Mouse (Mus musculus) hindbrain, embryonic 15.5 days (tissue): ENCODE measurements around the gene Pcx. TPM values are rescaled to one million over a fixed set of nuclear protein-coding genes. Genes with fewer than 3 reads are reported as not detected.

ENCODE experiments used
- ATAC-seq: fragments of 200-750 bp; cut with Nextera tagmentation; 2 replicates; pipeline ENCODE4 v1.8.0; 2017; ENCODE audit warnings: low read depth, moderate number of reproducible peaks, moderate TSS enrichment; ENCODE audit not compliant: low FRiP score
- H3K27ac ChIP-seq: fragments of 300-500 bp; sonication (generic); replicated peaks from 2 replicates; pipeline ENCODE4 v1.5.1; 2015; ENCODE audit warnings: mild to moderate bottlenecking, inconsistent platforms
- H3K27me3 ChIP-seq: fragments of 300-500 bp; sonication (generic); 2 replicates; pipeline ENCODE4 v1.6.1; 2015; ENCODE audit warnings: control low read depth, inconsistent platforms
- H3K36me3 ChIP-seq: fragments of 300-500 bp; sonication (generic); 2 replicates; pipeline ENCODE4 v1.6.1; 2015; ENCODE audit warnings: control low read depth, inconsistent platforms
- H3K4me1 ChIP-seq: fragments of 300-500 bp; sonication (generic); replicated peaks from 2 replicates; pipeline ENCODE4 v1.6.1; 2015; ENCODE audit warnings: control low read depth, inconsistent platforms
- H3K4me2 ChIP-seq: fragments of 300-500 bp; sonication (generic); 2 replicates; pipeline ENCODE4 v1.6.1; 2015; ENCODE audit warnings: moderate library complexity, mild to moderate bottlenecking, inconsistent platforms
- H3K4me3 ChIP-seq: fragments of 300-500 bp; sonication (generic); 2 replicates; pipeline ENCODE4 v1.5.1; 2015; ENCODE audit warnings: mild to moderate bottlenecking, inconsistent platforms
- H3K9ac ChIP-seq: fragments of 300-500 bp; sonication (generic); 2 replicates; pipeline ENCODE4 v1.6.1; 2015; ENCODE audit warnings: inconsistent platforms
- H3K9me3 ChIP-seq: fragments of 300-500 bp; sonication (generic); 2 replicates; pipeline ENCODE4 v1.6.1; 2016; ENCODE audit warnings: control low read depth, inconsistent platforms
- WGBS: fragments of 180-500 bp; shearing (Covaris S2); methylation state at CpG from one replicate; pipeline ENCODE4 v1.1.7; 2015; 5-methylcytosine and 5-hydroxymethylcytosine counted together
- polyA plus RNA-seq: library from polyadenylated mRNA; unstranded; fragments of >200 nt; fragmentation: Nextera tagmentation; extraction: Ambion mirVana; gene quantifications from 2 replicates; pipeline ENCODE4 v1.2.1, GENCODE M21; 2015

Gene Pcx
- polyA plus RNA-seq, 1 experiment from 2014 or later, result 43.8 TPM

GRCm38 (mm10) chr19:4559011-4559410 lies 48.7 kb downstream of the Pcx start:
- Histone ChIP-seq H3K4me1 (peaks cover 16% of the 10 kb centered on the region), H3K27me3 (no peaks in the 10 kb centered on the region), H3K27ac (peak overlapping the region; percentile 77), H3K9me3 (no peaks in the 10 kb centered on the region), H3K4me3 (no peak overlapping the region), H3K9ac (no peak overlapping the region), H3K36me3 (no peaks in the 10 kb centered on the region), H3K4me2 (no peak overlapping the region)
- ATAC-seq, result no peak
- WGBS, result 64% methylated on average over 3 of the region's 3 CpGs

- Histone ChIP-seq H3K4me2 (no peak overlapping the region), H3K9me3 (no peaks in the 10 kb centered on the region), H3K27ac (peak overlapping the region; percentile 77), H3K36me3 (no peaks in the 10 kb centered on the region), H3K4me1 (peaks cover 16% of the 10 kb centered on the region), H3K27me3 (no peaks in the 10 kb centered on the region), H3K4me3 (no peak overlapping the region), H3K9ac (no peak overlapping the region)
- ATAC-seq, result peak; percentile 74; the same call in 1 of the 2 replicates
- 45% methylated on average over 2 of the region's 2 CpGs for WGBS
Observed at GRCm38 (mm10) chr19:4559588-4559987, 49.3 kb downstream of the Pcx start.

GRCm38 (mm10) chr19:4560205-4560604 lies 49.9 kb downstream of the Pcx start:
- WGBS, result 75% methylated on average over 5 of the region's 5 CpGs

GRCm38 (mm10) chr19:4565678-4566077 lies 55.4 kb downstream of the Pcx start:
- WGBS, result 94% methylated on average over 5 of the region's 5 CpGs

More at GRCm38 (mm10) chr19:4560205-4560604, 49.9 kb downstream of the Pcx start:
- Histone ChIP-seq H3K27me3 (no peaks in the 10 kb centered on the region), H3K36me3 (no peaks in the 10 kb centered on the region), H3K9ac (no peak overlapping the region), H3K4me2 (no peak overlapping the region), H3K4me1 (peaks cover 16% of the 10 kb centered on the region), H3K4me3 (no peak overlapping the region), H3K27ac (peak overlapping the region; percentile 77), H3K9me3 (no peaks in the 10 kb centered on the region)
- no peak for ATAC-seq

GRCm38 (mm10) chr19:4566880-4567279 lies 56.6 kb downstream of the Pcx start:
- no peak overlapping the region for H3K4me3 ChIP-seq
- no peak for ATAC-seq
- no peaks in the 10 kb centered on the region for H3K27me3 ChIP-seq
- no peaks in the 10 kb centered on the region for H3K9me3 ChIP-seq
- no peaks in the 10 kb centered on the region for H3K36me3 ChIP-seq
- no peaks in the 10 kb centered on the region for H3K4me1 ChIP-seq
- 89% methylated on average over 2 of the region's 2 CpGs for WGBS
- H3K27ac ChIP-seq, result no peak overlapping the region
- no peak overlapping the region for H3K9ac ChIP-seq
- no peak overlapping the region for H3K4me2 ChIP-seq

More at GRCm38 (mm10) chr19:4565678-4566077, 55.4 kb downstream of the Pcx start:
- Histone ChIP-seq H3K4me1 (no peaks in the 10 kb centered on the region), H3K36me3 (no peaks in the 10 kb centered on the region), H3K27me3 (no peaks in the 10 kb centered on the region), H3K4me2 (no peak overlapping the region), H3K9ac (no peak overlapping the region), H3K27ac (no peak overlapping the region), H3K9me3 (no peaks in the 10 kb centered on the region), H3K4me3 (no peak overlapping the region)
- no peak for ATAC-seq

GRCm38 (mm10) chr19:4567665-4568064 lies 57.4 kb downstream of the Pcx start:
- no peaks in the 10 kb centered on the region for H3K9me3 ChIP-seq
- no peak overlapping the region for H3K4me3 ChIP-seq
- H3K27me3 ChIP-seq, result no peaks in the 10 kb centered on the region
- H3K4me2 ChIP-seq, result no peak overlapping the region
- no peak overlapping the region for H3K27ac ChIP-seq
- H3K9ac ChIP-seq, result no peak overlapping the region
- 75% methylated on average over 2 of the region's 2 CpGs for WGBS
- H3K36me3 ChIP-seq, result no peaks in the 10 kb centered on the region
- H3K4me1 ChIP-seq, result no peaks in the 10 kb centered on the region
- no peak for ATAC-seq

GRCm38 (mm10) chr19:4568832-4569231 lies 58.6 kb downstream of the Pcx start:
- H3K9me3 ChIP-seq, result no peaks in the 10 kb centered on the region
- WGBS, result 73% methylated on average over 4 of the region's 4 CpGs

GRCm38 (mm10) chr19:4569356-4570236 lies 59.3 kb downstream of the Pcx start:
- H3K9me3 ChIP-seq, result no peaks in the 10 kb centered on the region
- WGBS, result 86% methylated on average over 17 of the region's 17 CpGs
- no peak overlapping the region for H3K4me3 ChIP-seq
- no peak for ATAC-seq
- no peak overlapping the region for H3K9ac ChIP-seq
- H3K4me1 ChIP-seq, result no peaks in the 10 kb centered on the region
- no peaks in the 10 kb centered on the region for H3K36me3 ChIP-seq
- no peak overlapping the region for H3K27ac ChIP-seq
- H3K27me3 ChIP-seq, result no peaks in the 10 kb centered on the region
- H3K4me2 ChIP-seq, result no peak overlapping the region

More at GRCm38 (mm10) chr19:4568832-4569231, 58.6 kb downstream of the Pcx start:
- Histone ChIP-seq H3K36me3 (no peaks in the 10 kb centered on the region), H3K27me3 (no peaks in the 10 kb centered on the region), H3K9ac (no peak overlapping the region), H3K4me3 (no peak overlapping the region), H3K4me2 (no peak overlapping the region), H3K4me1 (no peaks in the 10 kb centered on the region), H3K27ac (no peak overlapping the region)
- ATAC-seq, result no peak

GRCm38 (mm10) chr19:4570237-4570613 lies 60.0 kb downstream of the Pcx start:
- no peaks in the 10 kb centered on the region for H3K4me1 ChIP-seq
- H3K9ac ChIP-seq, result no peak overlapping the region
- H3K27me3 ChIP-seq, result no peaks in the 10 kb centered on the region
- H3K27ac ChIP-seq, result no peak overlapping the region; the same call in 1 of the 2 replicates
- H3K36me3 ChIP-seq, result no peaks in the 10 kb centered on the region
- ATAC-seq, result no peak
- no peaks in the 10 kb centered on the region for H3K9me3 ChIP-seq
- 81% methylated on average over 11 of the region's 11 CpGs for WGBS
- H3K4me3 ChIP-seq, result no peak overlapping the region
- no peak overlapping the region for H3K4me2 ChIP-seq

- Histone ChIP-seq H3K9ac (no peak overlapping the region), H3K4me3 (no peak overlapping the region), H3K27me3 (no peaks in the 10 kb centered on the region), H3K9me3 (no peaks in the 10 kb centered on the region), H3K27ac (peak overlapping the region; percentile 59), H3K4me2 (no peak overlapping the region), H3K36me3 (no peaks in the 10 kb centered on the region), H3K4me1 (no peaks in the 10 kb centered on the region)
- WGBS, result 91% methylated on average over 6 of the region's 6 CpGs
- ATAC-seq, result no peak
Observed at GRCm38 (mm10) chr19:4570815-4571214, 60.5 kb downstream of the Pcx start.

- Histone ChIP-seq H3K36me3 (no peaks in the 10 kb centered on the region), H3K4me2 (no peak overlapping the region), H3K27me3 (no peaks in the 10 kb centered on the region), H3K4me3 (no peak overlapping the region), H3K4me1 (no peaks in the 10 kb centered on the region), H3K27ac (peak overlapping the region; percentile 7; the same call in 1 of the 2 replicates), H3K9me3 (no peaks in the 10 kb centered on the region), H3K9ac (no peak overlapping the region)
- 76% methylated on average over 1 of the region's 1 CpGs for WGBS
- ATAC-seq, result no peak
Observed at GRCm38 (mm10) chr19:4571658-4572057, 61.4 kb downstream of the Pcx start.

GRCm38 (mm10) chr19:4572061-4572460 lies 61.8 kb downstream of the Pcx start:
- Histone ChIP-seq H3K27ac (peak overlapping the region; percentile 7; the same call in 1 of the 2 replicates), H3K4me1 (no peaks in the 10 kb centered on the region), H3K9me3 (no peaks in the 10 kb centered on the region), H3K9ac (no peak overlapping the region), H3K4me2 (no peak overlapping the region), H3K36me3 (no peaks in the 10 kb centered on the region), H3K4me3 (no peak overlapping the region), H3K27me3 (no peaks in the 10 kb centered on the region)
- no peak for ATAC-seq
- WGBS, result 47% methylated on average over 4 of the region's 4 CpGs
